ENCODE assay signal across 10 mouse cellular contexts in genomic region chr2:153084261-153084976, GRCm38 (mm10). TPM values are rescaled to one million over a fixed set of nuclear protein-coding genes. Genes with fewer than 3 reads are reported as not detected.
DNase-seq lines count a peak whose midpoint lies in the region; ATAC-seq and TF ChIP-seq lines count a peak whose summit lies in the region.
"Had no signal": no experiment of that assay in that cellular context is flagged by ENCODE, and none has a peak within 500 bp of the region (broad histone marks: within the 10 kb centered on the region; RNA-seq: fewer than 3 reads in every experiment).

No protein-coding gene starts in this region.

- TF ChIP-seq CTCF in bone marrow macrophage, adult 2 months (IDR thresholded peaks at IDR 0.05; ENCODE audit: low read depth, low read length) = peak; percentile 47; the same call in 1 of the 2 replicates

- no peak for ATAC-seq in heart, embryonic 12.5 days (ENCODE audit: insufficient number of reproducible peaks, low FRiP score)
- ATAC-seq in hindbrain, embryonic 14.5 days (ENCODE audit: low FRiP score) = no peak

- no peak overlapping the region for H3K4me2 ChIP-seq in heart, embryonic 12.5 days
- H3K4me2 ChIP-seq in hindbrain, embryonic 14.5 days (replicated peaks) = no peak overlapping the region
- H3K4me2 ChIP-seq: heart, embryonic 13.5 days had no signal

- H3K27ac ChIP-seq in heart, embryonic 12.5 days (ENCODE audit: poor library complexity, severe bottlenecking) = no peak overlapping the region
- H3K27ac ChIP-seq in bone marrow macrophage, adult 2 months (ENCODE audit: insufficient read depth, low read depth, low read length) = peak overlapping the region; percentile 78
- H3K27ac ChIP-seq in hindbrain, embryonic 14.5 days = no peak overlapping the region
- H3K27ac ChIP-seq: heart, embryonic 13.5 days; midbrain, embryonic 10.5 days had no signal

- 0 out of 2 replicates have a peak, but pooled peaks cover under 1% of the 10 kb centered on the region for H3K27me3 ChIP-seq in heart, embryonic 12.5 days (replicated peaks)
- 0 out of 2 replicates have a peak, but pooled peaks cover 3% of the 10 kb centered on the region for H3K27me3 ChIP-seq in hindbrain, embryonic 14.5 days (ENCODE audit: control insufficient read depth, insufficient read depth, low read length)

- no peaks in the 10 kb centered on the region for H3K36me3 ChIP-seq in heart, embryonic 12.5 days
- H3K36me3 ChIP-seq in hindbrain, embryonic 14.5 days (replicated peaks; ENCODE audit: control insufficient read depth, insufficient read depth) = no peaks in the 10 kb centered on the region
- H3K36me3 ChIP-seq: heart, embryonic 13.5 days; midbrain, embryonic 10.5 days had no signal

- H3K4me3 ChIP-seq in heart, embryonic 12.5 days = no peak overlapping the region
- no peak overlapping the region for H3K4me3 ChIP-seq in bone marrow macrophage, adult 2 months (ENCODE audit: insufficient read depth, low read length)
- H3K4me3 ChIP-seq in hindbrain, embryonic 14.5 days (replicated peaks; ENCODE audit: low read length) = no peak overlapping the region
- H3K4me3 ChIP-seq: heart, embryonic 13.5 days; midbrain, embryonic 10.5 days had no signal

- no peak overlapping the region for H3K9ac ChIP-seq in heart, embryonic 12.5 days
- no peak overlapping the region for H3K9ac ChIP-seq in hindbrain, embryonic 14.5 days
- H3K9ac ChIP-seq: heart, embryonic 13.5 days had no signal

- no peaks in the 10 kb centered on the region for H3K9me3 ChIP-seq in heart, embryonic 12.5 days (replicated peaks)
- no peaks in the 10 kb centered on the region for H3K9me3 ChIP-seq in hindbrain, embryonic 14.5 days (ENCODE audit: control insufficient read depth, low read length)
- H3K9me3 ChIP-seq: heart, embryonic 13.5 days; midbrain, embryonic 10.5 days had no signal

- WGBS in heart, embryonic 12.5 days = 57% methylated on average over 7 of the region's 7 CpGs
- 65% methylated on average over 7 of the region's 7 CpGs for WGBS in hindbrain, embryonic 14.5 days

- no peaks in the 10 kb centered on the region for H3K4me1 ChIP-seq in heart, embryonic 12.5 days (replicated peaks)
- H3K4me1 ChIP-seq in bone marrow macrophage, adult 2 months (ENCODE audit: control insufficient read depth, insufficient read depth, low read length) = peaks cover 31% of the 10 kb centered on the region
- no peaks in the 10 kb centered on the region for H3K4me1 ChIP-seq in hindbrain, embryonic 14.5 days (replicated peaks; ENCODE audit: control insufficient read depth, insufficient read depth, low read length)
- H3K4me1 ChIP-seq: heart, embryonic 13.5 days had no signal

- no peak for TF ChIP-seq POLR2A in bone marrow macrophage, adult 2 months (IDR thresholded peaks at IDR 0.05; ENCODE audit: borderline replicate concordance, low read depth, low read length)

- peak; percentile 46 for DNase-seq in heart, adult 8-10 months (ENCODE audit: low spot score)
- DNase-seq in A20 (ENCODE audit: low read depth, low spot score) = peak; percentile 30
- peak; percentile 64 for DNase-seq in lung, postnatal 10 days
- DNase-seq in hindbrain, embryonic 14.5 days (ENCODE audit: low spot score) = no peak
- no peak for DNase-seq in right cerebral cortex, adult 18-20 months
- no peak for DNase-seq in gastrocnemius, adult 8-10 months (ENCODE audit: low spot score in 2 of 2)

RNA-seq across cellular contexts. Expression of gene Ccm2l, which starts 18.7 kb away (rescaled TPM):
- 10 to 100 TPM; 12.9 to 21.5 (median 13.8) TPM for total RNA-seq in heart, adult 8-10 months (2022)
- polyA plus RNA-seq in heart, embryonic 12.5 days (2016; fragmentation: Nextera tagmentation; extraction: Ambion mirVana) = 7.9 and 8.7 TPM in 2 replicates
- polyA plus RNA-seq in bone marrow macrophage, adult 2 months (2012; ENCODE audit: insufficient read depth, insufficient read length, missing spikeins) = not detected in 2 replicates
- polyA plus RNA-seq in hindbrain, embryonic 14.5 days (2014; fragmentation: Nextera tagmentation; extraction: Ambion mirVana) = 1.7 and 2.4 TPM in 2 replicates
- total RNA-seq in gastrocnemius, adult 8-10 months (2022) = 1 to 10 TPM; 2.6 to 3.3 (median 2.8) TPM

RNA-seq across cellular contexts. Expression of gene Hck, which starts 23.8 kb away (rescaled TPM):
- 1 to 10 TPM in 2 of 4 experiments, under 1 TPM in 2; 0.72 to 1.2 (median 0.95) TPM for total RNA-seq in heart, adult 8-10 months (2022)
- 1.2 and 1.3 TPM in 2 replicates for polyA plus RNA-seq in heart, embryonic 12.5 days (2016; fragmentation: Nextera tagmentation; extraction: Ambion mirVana)
- 128 and 146 TPM in 2 replicates for polyA plus RNA-seq in bone marrow macrophage, adult 2 months (2012; ENCODE audit: insufficient read depth, insufficient read length, missing spikeins)
- 2.2 and 3.2 TPM in 2 replicates for polyA plus RNA-seq in hindbrain, embryonic 14.5 days (2014; fragmentation: Nextera tagmentation; extraction: Ambion mirVana)
- total RNA-seq in gastrocnemius, adult 8-10 months (2022) = under 1 TPM; 0.13 to 0.27 (median 0.21) TPM

RNA-seq across cellular contexts. Expression of gene Xkr7, which starts 52.8 kb away (rescaled TPM):
- total RNA-seq in heart, adult 8-10 months (2022) = not detected
- not detected in 2 replicates for polyA plus RNA-seq in heart, embryonic 12.5 days (2016; fragmentation: Nextera tagmentation; extraction: Ambion mirVana)
- not detected in 2 replicates for polyA plus RNA-seq in bone marrow macrophage, adult 2 months (2012; ENCODE audit: insufficient read depth, insufficient read length, missing spikeins)
- 0.84 and 1.8 TPM in 2 replicates for polyA plus RNA-seq in hindbrain, embryonic 14.5 days (2014; fragmentation: Nextera tagmentation; extraction: Ambion mirVana)
- not detected for total RNA-seq in gastrocnemius, adult 8-10 months (2022)
- polyA plus RNA-seq: heart, embryonic 13.5 days had no signal

Comparison
In these comparisons a context has a peak if more than half of its experiments do, and no peak if none do; other contexts are left out.
1. DNase-seq: peak in heart, adult 8-10 months (single experiment), A20 (single experiment) and lung, postnatal 10 days (single experiment); none in hindbrain, embryonic 14.5 days (single experiment), right cerebral cortex, adult 18-20 months (single experiment) and gastrocnemius, adult 8-10 months (0 of 2).
2. RNA of gene Hck, which starts 23.8 kb away (polyA plus RNA-seq): 128 to 146 TPM in bone marrow macrophage, adult 2 months; 2.2 to 3.2 TPM in hindbrain, embryonic 14.5 days and 1.2 to 1.3 TPM in heart, embryonic 12.5 days; every median in the first group is over 10 times any median in the second.